Mouse (Mus musculus) lung, embryonic 14.5 days (tissue): ENCODE results near the gene Spryd7. TPM values are rescaled to one million over a fixed set of nuclear protein-coding genes. Genes with fewer than 3 reads are reported as not detected.

ENCODE experiments used
- ATAC-seq: fragments of 200-750 bp; cut with Nextera tagmentation; 2 replicates; pipeline ENCODE4 v1.8.0; 2017; ENCODE audit warnings: mild to moderate bottlenecking, moderate TSS enrichment, moderate library complexity; ENCODE audit not compliant: insufficient read depth
- DNase-seq: peaks from one replicate; pipeline ENCODE4 v3.0.0-alpha.2; 2015
- H3K27ac ChIP-seq: fragments of 300-500 bp; sonication (generic); 2 replicates; pipeline ENCODE4 v1.5.1; 2014; ENCODE audit warnings: low read depth, mild to moderate bottlenecking, moderate library complexity
- H3K27me3 ChIP-seq: fragments of 300-500 bp; sonication (generic); 2 replicates; pipeline ENCODE4 v1.6.1; 2014; ENCODE audit warnings: low read length, control low read depth; ENCODE audit not compliant: insufficient read depth
- H3K36me3 ChIP-seq: fragments of 300-500 bp; sonication (generic); 2 replicates; pipeline ENCODE4 v1.6.1; 2014; ENCODE audit warnings: control low read depth; ENCODE audit not compliant: insufficient read depth
- H3K4me1 ChIP-seq: fragments of 300-500 bp; sonication (generic); 2 replicates; pipeline ENCODE4 v1.6.1; 2014; ENCODE audit warnings: antibody characterized with exemption, control low read depth; ENCODE audit not compliant: insufficient read depth
- H3K4me2 ChIP-seq: fragments of 300-500 bp; sonication (generic); 2 replicates; pipeline ENCODE4 v1.6.1; 2014; ENCODE audit warnings: mild to moderate bottlenecking
- H3K4me3 ChIP-seq: fragments of 300-500 bp; sonication (generic); 2 replicates; pipeline ENCODE4 v1.5.1; 2014; ENCODE audit warnings: low read depth, low read length
- H3K9ac ChIP-seq: fragments of 300-500 bp; sonication (generic); 2 replicates; pipeline ENCODE4 v1.6.1; 2014
- H3K9me3 ChIP-seq: fragments of 300-500 bp; sonication (generic); 2 replicates; pipeline ENCODE4 v1.6.1; 2016; ENCODE audit warnings: low read depth, low read length, control low read depth
- CTCF ChIP-seq: IDR thresholded peaks from 2 replicates; pipeline ENCODE4 v1.5.1; 2016; ENCODE audit warnings: antibody characterized with exemption, low read depth
- WGBS: fragments of 180-500 bp; shearing (Covaris S2); extraction: QIAGEN DNeasy Blood & Tissue Kit; methylation state at CpG from one replicate; pipeline ENCODE4 v1.1.7; 2014; 5-methylcytosine and 5-hydroxymethylcytosine counted together
- polyA plus RNA-seq: library from polyadenylated mRNA; unstranded; fragments of >200 nt; fragmentation: Nextera tagmentation; extraction: Ambion mirVana; gene quantifications from 2 replicates; pipeline ENCODE4 v1.2.1, GENCODE M21; 2014

The Spryd7 gene
- polyA plus RNA-seq, 1 experiment from 2014 or later: 21.9 TPM

- Histone ChIP-seq H3K27ac (no peak overlapping the region), H3K4me1 (no peaks in the 10 kb centered on the region), H3K9ac (no peak overlapping the region), H3K9me3 (no peaks in the 10 kb centered on the region), H3K27me3 (no peaks in the 10 kb centered on the region), H3K4me3 (no peak overlapping the region), H3K4me2 (no peak overlapping the region), H3K36me3 (peaks cover 17% of the 10 kb centered on the region)
- ATAC-seq: no peak
- 80% methylated on average over 3 of the region's 3 CpGs for WGBS
- no peak for DNase-seq
- no peak for TF ChIP-seq CTCF
Observed at GRCm38 (mm10) chr14:61535811-61536210, 20.9 kb downstream of the Spryd7 start.

GRCm38 (mm10) chr14:61530966-61531365 lies 25.7 kb downstream of the Spryd7 start:
- no peaks in the 10 kb centered on the region for H3K27me3 ChIP-seq
- H3K4me1 ChIP-seq: no peaks in the 10 kb centered on the region
- H3K27ac ChIP-seq: no peak overlapping the region
- no peak overlapping the region for H3K4me3 ChIP-seq
- H3K36me3 ChIP-seq: peaks cover 14% of the 10 kb centered on the region
- ATAC-seq: no peak
- no peak overlapping the region for H3K9ac ChIP-seq
- TF ChIP-seq CTCF: no peak
- H3K4me2 ChIP-seq: no peak overlapping the region
- no peak for DNase-seq
- H3K9me3 ChIP-seq: no peaks in the 10 kb centered on the region

- Histone ChIP-seq H3K27me3 (no peaks in the 10 kb centered on the region), H3K36me3 (peaks cover 10% of the 10 kb centered on the region), H3K9me3 (no peaks in the 10 kb centered on the region), H3K4me1 (no peaks in the 10 kb centered on the region), H3K4me2 (no peak overlapping the region), H3K9ac (no peak overlapping the region), H3K4me3 (no peak overlapping the region), H3K27ac (no peak overlapping the region)
- ATAC-seq: no peak
- 85% methylated on average over 2 of the region's 2 CpGs for WGBS
- DNase-seq: no peak
- TF ChIP-seq CTCF: no peak
Observed at GRCm38 (mm10) chr14:61530396-61530795, 26.3 kb downstream of the Spryd7 start.

GRCm38 (mm10) chr14:61529533-61529932 lies 27.2 kb downstream of the Spryd7 start:
- ATAC-seq (no peak), DNase-seq (no peak)
- no peak overlapping the region for H3K4me2 ChIP-seq
- 78% methylated on average over 7 of the region's 7 CpGs for WGBS
- no peaks in the 10 kb centered on the region for H3K4me1 ChIP-seq
- H3K27ac ChIP-seq: no peak overlapping the region
- no peak overlapping the region for H3K9ac ChIP-seq
- TF ChIP-seq CTCF: no peak
- H3K36me3 ChIP-seq: 0 out of 2 replicates have a peak, but pooled peaks cover 3% of the 10 kb centered on the region
- H3K27me3 ChIP-seq: no peaks in the 10 kb centered on the region
- H3K9me3 ChIP-seq: no peaks in the 10 kb centered on the region
- no peak overlapping the region for H3K4me3 ChIP-seq

GRCm38 (mm10) chr14:61526006-61526405 lies 30.7 kb downstream of the Spryd7 start:
- no peaks in the 10 kb centered on the region for H3K27me3 ChIP-seq
- WGBS: 93% methylated on average over 2 of the region's 2 CpGs

GRCm38 (mm10) chr14:61523821-61524220 lies 32.9 kb downstream of the Spryd7 start:
- Histone ChIP-seq H3K27me3 (no peaks in the 10 kb centered on the region), H3K9me3 (no peaks in the 10 kb centered on the region), H3K4me2 (no peak overlapping the region), H3K36me3 (no peaks in the 10 kb centered on the region), H3K27ac (no peak overlapping the region), H3K9ac (no peak overlapping the region), H3K4me1 (no peaks in the 10 kb centered on the region), H3K4me3 (no peak overlapping the region)
- ATAC-seq (no peak), DNase-seq (no peak)
- TF ChIP-seq CTCF: no peak
- 76% methylated on average over 2 of the region's 2 CpGs for WGBS

More at GRCm38 (mm10) chr14:61526006-61526405, 30.7 kb downstream of the Spryd7 start:
- H3K4me3 ChIP-seq: no peak overlapping the region
- no peaks in the 10 kb centered on the region for H3K36me3 ChIP-seq
- no peaks in the 10 kb centered on the region for H3K4me1 ChIP-seq
- DNase-seq (no peak), ATAC-seq (no peak)
- no peak overlapping the region for H3K9ac ChIP-seq
- no peak overlapping the region for H3K27ac ChIP-seq
- no peak for TF ChIP-seq CTCF
- no peaks in the 10 kb centered on the region for H3K9me3 ChIP-seq
- H3K4me2 ChIP-seq: no peak overlapping the region

GRCm38 (mm10) chr14:61518659-61519480 lies 37.8 kb downstream of the Spryd7 start:
- peak; percentile 8 for DNase-seq

More at GRCm38 (mm10) chr14:61518659-61519480, 37.8 kb downstream of the Spryd7 start:
- no peaks in the 10 kb centered on the region for H3K36me3 ChIP-seq
- no peak overlapping the region for H3K4me3 ChIP-seq
- no peak overlapping the region for H3K4me2 ChIP-seq
- no peak for ATAC-seq
- no peaks in the 10 kb centered on the region for H3K4me1 ChIP-seq
- no peaks in the 10 kb centered on the region; the same call in 1 of the 2 replicates for H3K9me3 ChIP-seq
- WGBS: 67% methylated on average over 10 of the region's 10 CpGs
- H3K27me3 ChIP-seq: no peaks in the 10 kb centered on the region
- H3K9ac ChIP-seq: no peak overlapping the region
- no peak overlapping the region for H3K27ac ChIP-seq
- TF ChIP-seq CTCF: no peak
